13 mouse cellular contexts compared by ENCODE assay signal in the genomic region with DNA sequence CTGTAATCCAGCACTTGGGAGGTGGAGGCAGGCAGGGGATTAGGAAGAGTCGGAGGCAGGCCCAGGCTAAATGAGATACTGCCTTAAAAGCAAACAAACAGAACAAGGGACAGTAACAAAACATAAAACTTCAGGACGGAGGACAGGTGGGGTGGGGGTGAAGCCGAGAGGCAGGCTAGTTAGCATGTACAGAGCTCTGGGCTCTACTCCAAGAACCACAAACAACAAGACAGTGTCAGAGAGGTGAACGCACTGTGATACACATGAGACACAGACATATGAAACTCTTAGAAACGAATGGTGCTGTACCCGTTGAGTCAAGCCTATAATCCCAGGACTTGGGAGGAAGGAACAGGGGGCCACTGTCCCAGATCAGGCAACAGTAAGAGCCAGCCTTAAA. TPM values are rescaled to one million over a fixed set of nuclear protein-coding genes. Genes with fewer than 3 reads are reported as not detected.
DNase-seq lines count a peak whose midpoint lies in the region; ATAC-seq and TF ChIP-seq lines count a peak whose summit lies in the region.
"Had no signal": no experiment of that assay in that cellular context is flagged by ENCODE, and none has a peak within 500 bp of the region (broad histone marks: within the 10 kb centered on the region; RNA-seq: fewer than 3 reads in every experiment).

No protein-coding gene starts in this region.

- H3K4me3 ChIP-seq in left cerebral cortex, adult 2 months = no peak overlapping the region
- no peak overlapping the region for H3K4me3 ChIP-seq in embryonic facial prominence, embryonic 15.5 days (replicated peaks)
- H3K4me3 ChIP-seq: embryonic facial prominence, embryonic 13.5 days had no signal

- H3K27me3 ChIP-seq in embryonic facial prominence, embryonic 15.5 days = no peaks in the 10 kb centered on the region
- H3K27me3 ChIP-seq: embryonic facial prominence, embryonic 13.5 days had no signal

- H3K4me1 ChIP-seq in embryonic facial prominence, embryonic 15.5 days = peaks cover 27% of the 10 kb centered on the region

- no peak for ATAC-seq in embryonic facial prominence, embryonic 15.5 days (ENCODE audit: insufficient number of reproducible peaks, low FRiP score, low TSS enrichment, low read depth)
- ATAC-seq in megakaryocyte-erythroid progenitor cell, adult 5-6 weeks (replicated peaks; ENCODE audit: low FRiP score, low TSS enrichment, poor library complexity, severe bottlenecking) = 0 out of 2 replicates have a peak, but pooled peaks have one; percentile 10

- intact Hi-C loops in heart, postnatal 36 days (cut with DNase I) = loop anchor here (5.0 kb wide), 1 partner anchor 42 kb away; no protein-coding TSS in a partner anchor
- intact Hi-C loops in left cerebral cortex, adult 2 months (cut with DNase I) = no loop called here
- intact Hi-C loops in left cerebral cortex, postnatal 36 days (cut with DNase I) = no loop called here

- no peaks in the 10 kb centered on the region for H3K36me3 ChIP-seq in embryonic facial prominence, embryonic 15.5 days
- H3K36me3 ChIP-seq: embryonic facial prominence, embryonic 13.5 days had no signal

- H3K4me2 ChIP-seq in embryonic facial prominence, embryonic 15.5 days (replicated peaks) = no peak overlapping the region
- H3K4me2 ChIP-seq: embryonic facial prominence, embryonic 13.5 days had no signal

- no peak for TF ChIP-seq CTCF in left cerebral cortex, adult 2 months (IDR thresholded peaks at IDR 0.05)

- H3K9ac ChIP-seq in embryonic facial prominence, embryonic 15.5 days = no peak overlapping the region
- H3K9ac ChIP-seq: embryonic facial prominence, embryonic 13.5 days had no signal

- peak; percentile 90 for DNase-seq in heart, adult 11 months
- no peak for DNase-seq in heart, postnatal 36 days
- no peak for DNase-seq in left cerebral cortex, adult 2 months (ENCODE audit: extremely low spot score in 1 of 2, low spot score in 2 of 2)
- no peak for DNase-seq in left cerebral cortex, adult 8-10 months (ENCODE audit: low spot score in 2 of 2)
- DNase-seq in left cerebral cortex, postnatal 36 days (ENCODE audit: low spot score in 2 of 2) = no peak
- no peak for DNase-seq in spleen, postnatal 14 days (ENCODE audit: low spot score in 2 of 2)
- DNase-seq: cerebellum, adult 11 months; gastrocnemius, postnatal 36 days; lung, postnatal 36 days; thymus, postnatal 4 days had no signal

- WGBS in embryonic facial prominence, embryonic 15.5 days = 34% methylated on average over 6 of the region's 6 CpGs

- H3K9me3 ChIP-seq in embryonic facial prominence, embryonic 15.5 days (replicated peaks) = no peaks in the 10 kb centered on the region
- H3K9me3 ChIP-seq: embryonic facial prominence, embryonic 13.5 days had no signal

- H3K27ac ChIP-seq in left cerebral cortex, adult 2 months = peak overlapping the region; percentile 15; the same call in 1 of the 2 replicates
- H3K27ac ChIP-seq in embryonic facial prominence, embryonic 15.5 days (replicated peaks) = 0 out of 2 replicates have a peak overlapping the region, but pooled peaks have one; percentile 22
- H3K27ac ChIP-seq: embryonic facial prominence, embryonic 13.5 days had no signal

RNA-seq across cellular contexts. Expression of gene Nt5c3, which starts 19.9 kb away (rescaled TPM):
- 10 to 100 TPM; 74.2 to 94.4 TPM for total RNA-seq in heart, postnatal 36 days (2021)
- 10 to 100 TPM; 56.1 to 56.6 TPM for total RNA-seq in left cerebral cortex, adult 2 months (2021)
- 10 to 100 TPM; 51.4 to 61.2 (median 57.9) TPM for total RNA-seq in left cerebral cortex, adult 8-10 months (2022)
- 61.6 and 63.2 TPM in 2 replicates for polyA plus RNA-seq in embryonic facial prominence, embryonic 15.5 days (2015; fragmentation: Nextera tagmentation; extraction: Ambion mirVana)
- total RNA-seq in megakaryocyte-erythroid progenitor cell, adult 5-6 weeks (2014; fragmentation: Nextera tagmentation) = 86.6 and 123 TPM in 2 replicates
- 83.5 and 116 TPM in 2 replicates for total RNA-seq in megakaryocyte-erythroid progenitor cell, adult 5-6 weeks (2017)
- total RNA-seq in left cerebral cortex, postnatal 36 days (2021) = 10 to 100 TPM; 52.3 to 52.9 TPM

RNA-seq across cellular contexts. Expression of gene Vmn1r4, which starts 20.0 kb away (rescaled TPM):
- not detected for total RNA-seq in heart, postnatal 36 days (2021)
- under 1 TPM; 0.16 to 0.27 TPM for total RNA-seq in left cerebral cortex, adult 2 months (2021)
- total RNA-seq in left cerebral cortex, adult 8-10 months (2022) = under 1 TPM; 0.17 to 0.91 (median 0.44) TPM
- 0.31 and 0.35 TPM in 2 replicates for polyA plus RNA-seq in embryonic facial prominence, embryonic 15.5 days (2015; fragmentation: Nextera tagmentation; extraction: Ambion mirVana)
- total RNA-seq in megakaryocyte-erythroid progenitor cell, adult 5-6 weeks (2014; fragmentation: Nextera tagmentation) = not detected in 2 replicates
- 0.42 TPM in 1 of 2 replicates, not detected in the other for total RNA-seq in megakaryocyte-erythroid progenitor cell, adult 5-6 weeks (2017)
- total RNA-seq in left cerebral cortex, postnatal 36 days (2021) = under 1 TPM; 0.15 to 0.57 TPM
